Mouse (Mus musculus) central nervous system, embryonic 11.5 days (tissue): Measurements from ENCODE around the gene Ina. TPM values are rescaled to one million over a fixed set of nuclear protein-coding genes. Genes with fewer than 3 reads are reported as not detected.

ENCODE experiments used
- polyA plus RNA-seq: library from polyadenylated mRNA; depleted of rRNA; stranded (reverse); fragments of >200 nt; gene quantifications from 2 replicates; pipeline ENCODE4 v1.2.3, GENCODE M21; 2012; rRNA removed

Gene Ina
- polyA plus RNA-seq = 142 and 200 TPM in 2 replicates

DNA sequence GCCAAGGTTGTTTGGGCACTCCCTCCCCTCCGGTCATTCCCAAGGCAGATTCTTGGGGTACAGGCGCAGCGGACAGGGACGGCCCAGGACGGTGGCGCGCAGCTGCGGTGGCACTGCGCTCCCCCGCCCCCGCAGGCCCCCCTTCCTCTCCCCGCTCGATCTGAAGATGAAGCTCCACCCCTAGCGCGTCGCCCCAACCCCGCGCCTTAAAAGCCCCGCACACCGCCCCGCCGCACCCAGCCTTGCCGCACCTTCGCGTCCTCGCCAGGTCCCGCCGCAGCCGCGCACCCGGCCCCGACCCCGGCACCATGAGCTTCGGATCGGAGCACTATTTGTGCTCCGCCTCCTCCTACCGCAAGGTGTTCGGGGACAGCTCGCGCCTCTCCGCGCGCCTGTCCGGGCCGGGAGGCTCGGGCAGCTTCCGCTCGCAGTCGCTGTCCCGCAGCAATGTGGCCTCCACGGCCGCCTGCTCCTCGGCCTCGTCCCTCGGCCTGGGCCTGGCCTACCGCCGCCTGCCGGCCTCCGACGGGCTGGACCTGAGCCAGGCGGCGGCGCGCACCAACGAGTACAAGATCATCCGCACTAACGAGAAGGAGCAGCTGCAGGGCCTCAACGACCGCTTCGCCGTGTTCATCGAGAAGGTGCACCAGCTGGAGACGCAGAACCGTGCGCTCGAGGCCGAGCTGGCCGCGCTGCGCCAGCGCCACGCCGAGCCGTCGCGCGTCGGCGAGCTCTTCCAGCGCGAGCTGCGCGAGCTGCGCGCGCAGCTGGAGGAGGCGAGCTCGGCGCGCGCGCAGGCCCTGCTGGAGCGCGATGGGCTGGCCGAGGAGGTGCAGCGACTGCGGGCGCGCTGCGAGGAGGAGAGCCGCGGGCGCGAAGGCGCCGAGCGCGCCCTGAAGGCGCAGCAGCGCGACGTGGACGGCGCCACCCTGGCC is at the start of gene Ina, which contains the start of gene Nt5c2:
Gene Ina, plus strand, starts transcription at position 252 of the 935 bp plus-strand sequence.
Gene Nt5c2, minus strand, starts transcription at position 707 of the 935 bp plus-strand sequence.

DNA sequence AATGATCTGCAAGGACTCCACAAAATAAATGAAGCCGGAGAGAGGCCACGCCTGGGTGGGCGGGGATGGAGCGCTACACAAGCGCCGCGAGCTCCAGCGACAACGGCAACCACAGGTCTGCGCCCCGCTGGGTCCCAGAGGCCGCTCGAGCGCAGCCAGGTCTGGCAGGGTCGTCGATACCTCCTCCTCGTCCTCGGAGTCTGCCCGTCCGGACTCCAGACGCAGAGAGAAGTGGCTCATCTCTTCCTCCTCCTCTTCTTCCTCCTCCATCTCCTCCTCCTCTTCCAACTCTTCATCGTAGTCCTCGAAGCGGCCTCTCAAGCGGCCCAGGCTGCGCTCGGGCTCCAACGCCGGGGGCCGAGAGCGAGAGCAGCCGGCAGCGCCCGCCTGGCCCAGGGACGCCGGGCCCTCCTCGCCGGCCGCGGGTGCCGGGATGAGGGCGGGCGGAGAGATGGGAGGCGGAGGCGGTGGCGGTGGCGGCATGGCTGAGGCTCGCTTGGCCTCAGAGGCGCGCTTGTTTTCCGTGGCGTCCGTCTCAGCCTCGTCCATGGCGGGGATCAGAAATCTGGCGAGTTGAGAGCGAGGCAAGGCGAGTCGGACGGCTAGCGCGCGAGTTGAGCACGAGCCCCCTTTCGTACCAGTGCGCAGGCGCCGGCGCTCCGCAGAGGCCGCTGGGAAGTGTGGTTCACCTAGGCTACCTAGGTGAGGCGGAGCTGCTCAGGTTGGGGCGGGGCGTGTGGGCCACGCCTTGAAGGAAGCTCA is 36.0 kb downstream of the Ina start, which contains the start of gene Pcgf6:
Gene Pcgf6, minus strand, starts transcription at position 636 of the 762 bp plus-strand sequence.

DNA sequence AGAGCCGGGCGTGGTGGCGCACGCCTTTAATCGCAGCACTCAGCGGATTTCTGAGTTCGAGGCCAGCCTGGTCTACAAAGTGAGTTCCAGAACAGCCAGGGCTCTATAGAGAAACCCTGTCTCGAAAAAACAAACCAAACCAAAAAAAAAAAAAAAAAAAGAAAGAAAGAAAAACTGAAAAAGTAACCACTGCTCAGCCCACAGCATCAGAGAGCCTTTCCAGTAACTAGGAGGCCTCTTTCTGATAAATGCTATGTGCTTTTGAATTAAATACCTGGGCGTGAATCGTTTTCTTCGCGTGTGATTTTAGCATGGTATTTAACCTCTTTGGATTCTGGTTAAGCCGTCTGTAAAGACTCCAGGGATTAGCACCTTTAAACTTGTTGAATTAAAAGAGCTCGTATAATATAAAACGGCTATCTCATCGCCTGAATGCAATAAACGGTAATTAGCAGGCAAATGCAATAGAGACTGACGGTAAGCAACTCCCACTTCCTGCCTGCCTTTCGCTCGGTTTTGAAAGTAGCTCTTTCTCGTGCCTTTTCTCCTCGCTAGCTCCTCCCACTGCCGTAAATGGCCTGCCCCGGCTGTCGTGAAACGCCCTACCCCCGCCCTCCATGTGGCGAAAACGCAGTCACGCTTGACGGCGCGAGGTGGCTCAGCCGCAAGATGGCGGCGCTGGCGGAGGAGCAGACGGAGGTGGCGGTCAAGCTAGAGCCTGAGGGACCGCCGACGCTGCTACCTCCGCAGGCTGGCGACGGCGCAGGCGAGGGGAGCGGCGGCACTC is 52.8 kb downstream of the Ina start, which contains the start of gene Taf5:
Gene Taf5, plus strand, starts transcription at position 651 of the 787 bp plus-strand sequence.

Other genes starting within 250 kb of the Ina start
- gene Nt5c2, start 455 bp downstream of the Ina start, polyA plus RNA-seq = 36.3 and 43.4 TPM in 2 replicates
- 45.2 and 49.3 TPM in 2 replicates for gene Pcgf6, start 36.2 kb downstream of the Ina start, polyA plus RNA-seq
- 7.4 and 11.7 TPM in 2 replicates for gene Taf5, start 53.0 kb downstream of the Ina start, polyA plus RNA-seq
- 336 and 675 TPM in 2 replicates for gene Usmg5, start 75.9 kb downstream of the Ina start, polyA plus RNA-seq
- gene Pdcd11, start 76.1 kb downstream of the Ina start, polyA plus RNA-seq = 23.1 and 32.7 TPM in 2 replicates
- gene Calhm2, start 123.6 kb downstream of the Ina start, polyA plus RNA-seq = 1.0 and 2.4 TPM in 2 replicates
- gene Calhm1, start 129.6 kb downstream of the Ina start, polyA plus RNA-seq = not detected in 2 replicates
- not detected in 2 replicates for gene Calhm3, start 143.1 kb downstream of the Ina start, polyA plus RNA-seq
- 3.3 and 6.5 TPM in 2 replicates for gene Neurl1a, start 164.1 kb downstream of the Ina start, polyA plus RNA-seq